Mouse (Mus musculus) common myeloid progenitor, adult 5-6 weeks (primary cell): ENCODE measurements around the gene Gpr157. TPM values are rescaled to one million over a fixed set of nuclear protein-coding genes. Genes with fewer than 3 reads are reported as not detected.

Experiments used
- ATAC-seq: replicated peaks from 2 replicates; pipeline ENCODE4 v1.8.0; 2016; ENCODE audit warnings: low read depth, mild to moderate bottlenecking, moderate TSS enrichment, inconsistent platforms; ENCODE audit not compliant: poor library complexity, severe bottlenecking
- total RNA-seq: library from RNA; stranded (forward); fragments of 200-1000, 187-1606 nt; gene quantifications from 2 replicates; pipeline ENCODE4 v1.2.3, GENCODE M21; 2017

Gene Gpr157
- total RNA-seq, 1 experiment from 2014 or later: 1.7 TPM

- ATAC-seq: no peak
Observed at GRCm38 (mm10) chr4:150068216-150068615, 18.9 kb upstream of the Gpr157 start.

- no peak for ATAC-seq
Observed at GRCm38 (mm10) chr4:150070136-150070535, 17.0 kb upstream of the Gpr157 start.

- ATAC-seq: no peak
Observed at GRCm38 (mm10) chr4:150072416-150073101, 14.6 kb upstream of the Gpr157 start.

- peak; percentile 93 for ATAC-seq
Observed at GRCm38 (mm10) chr4:150073102-150073473, 14.1 kb upstream of the Gpr157 start.

GRCm38 (mm10) chr4:150075350-150075749 lies 11.8 kb upstream of the Gpr157 start:
- no peak for ATAC-seq

GRCm38 (mm10) chr4:150076147-150076546 lies 11.0 kb upstream of the Gpr157 start:
- peak; percentile 45; the same call in 1 of the 2 replicates for ATAC-seq

GRCm38 (mm10) chr4:150078646-150079045 lies 8.5 kb upstream of the Gpr157 start:
- no peak for ATAC-seq

- ATAC-seq: no peak
Observed at GRCm38 (mm10) chr4:150079244-150079643, 7.9 kb upstream of the Gpr157 start.

- no peak for ATAC-seq
Observed at GRCm38 (mm10) chr4:150080330-150080967, 6.7 kb upstream of the Gpr157 start.

GRCm38 (mm10) chr4:150085366-150085765 lies 1.8 kb upstream of the Gpr157 start:
- no peak for ATAC-seq

GRCm38 (mm10) chr4:150086841-150087160 lies 364 bp upstream of the Gpr157 start:
- ATAC-seq: no peak

GRCm38 (mm10) chr4:150087890-150088530 lies 845 bp downstream of the Gpr157 start:
- ATAC-seq: no peak

- no peak for ATAC-seq
Observed at GRCm38 (mm10) chr4:150089121-150089520, 2.0 kb downstream of the Gpr157 start.

GRCm38 (mm10) chr4:150091887-150092582 lies 4.9 kb downstream of the Gpr157 start:
- ATAC-seq: peak; percentile 12; the same call in 1 of the 2 replicates

GRCm38 (mm10) chr4:150092583-150092902 lies 5.4 kb downstream of the Gpr157 start:
- ATAC-seq: peak; percentile 19; the same call in 1 of the 2 replicates

GRCm38 (mm10) chr4:150093560-150094462 lies 6.6 kb downstream of the Gpr157 start:
- peak; percentile 40; the same call in 1 of the 2 replicates for ATAC-seq

- ATAC-seq: no peak
Observed at GRCm38 (mm10) chr4:150094463-150094789, 7.3 kb downstream of the Gpr157 start.

- ATAC-seq: no peak
Observed at GRCm38 (mm10) chr4:150096309-150096708, 9.1 kb downstream of the Gpr157 start.

GRCm38 (mm10) chr4:150097847-150098246 lies 10.7 kb downstream of the Gpr157 start:
- ATAC-seq: no peak

- peak; percentile 82 for ATAC-seq
Observed at GRCm38 (mm10) chr4:150098880-150099279, 11.7 kb downstream of the Gpr157 start.
